Comparison of ENCODE assay signal across 8 mouse cellular contexts in the genomic region with DNA sequence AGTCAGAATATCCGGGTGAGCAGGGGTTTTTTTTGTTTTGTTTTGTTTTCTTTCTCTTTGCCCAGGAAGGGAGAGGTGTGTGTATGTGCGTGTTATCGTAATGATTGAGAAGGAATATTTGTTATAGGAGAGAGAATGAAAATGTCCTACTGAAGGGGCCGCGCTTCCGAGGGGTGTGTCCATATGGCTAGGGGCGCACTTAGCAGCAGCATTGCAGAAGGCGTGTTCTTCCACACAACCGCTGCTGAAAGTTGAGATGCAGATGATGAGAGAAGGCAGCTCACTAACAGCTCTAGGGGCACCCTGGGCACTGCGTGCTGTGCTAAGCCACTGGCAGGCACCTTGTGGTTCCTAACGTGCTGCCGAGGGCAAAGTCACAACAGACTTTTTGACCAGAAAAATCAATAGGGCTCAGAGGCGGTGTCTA. TPM values are rescaled to one million over a fixed set of nuclear protein-coding genes. Genes with fewer than 3 reads are reported as not detected.
DNase-seq lines count a peak whose midpoint lies in the region; ATAC-seq and TF ChIP-seq lines count a peak whose summit lies in the region.

No protein-coding gene starts in this region.

- no peak for TF ChIP-seq CTCF in testis, adult 2 months (IDR thresholded peaks at IDR 0.05; ENCODE audit: control insufficient read depth, insufficient read depth, insufficient replicate concordance, low read depth, low read length)

- no peak for TF ChIP-seq POLR2A in testis, adult 2 months (IDR thresholded peaks at IDR 0.05; ENCODE audit: control insufficient read depth, low read depth, low read length)

- H3K36me3 ChIP-seq in testis, adult 2 months (ENCODE audit: control insufficient read depth, insufficient read depth, low read length): peaks cover 2% of the 10 kb centered on the region
- no peaks in the 10 kb centered on the region for H3K36me3 ChIP-seq in embryonic facial prominence, embryonic 10.5 days (replicated peaks)
- no peaks in the 10 kb centered on the region for H3K36me3 ChIP-seq in hindbrain, embryonic 11.5 days (ENCODE audit: control insufficient read depth, insufficient read depth, low read length)
- H3K36me3 ChIP-seq in limb, embryonic 15.5 days: no peaks in the 10 kb centered on the region

- H3K4me2 ChIP-seq in hindbrain, embryonic 11.5 days (replicated peaks; ENCODE audit: low read depth, low read length): peak overlapping the region; percentile 100
- peak overlapping the region; percentile 96 for H3K4me2 ChIP-seq in limb, embryonic 15.5 days

- ATAC-seq in hindbrain, embryonic 11.5 days (ENCODE audit: low FRiP score): no peak
- ATAC-seq in limb, embryonic 15.5 days (ENCODE audit: insufficient number of reproducible peaks, low FRiP score, low TSS enrichment, low read depth): no peak
- peak; percentile 36; the same call in 1 of the 2 replicates for ATAC-seq in monocyte, adult 5-6 weeks (replicated peaks; ENCODE audit: insufficient number of reproducible peaks, low FRiP score, low TSS enrichment, poor library complexity, severe bottlenecking)

- DNase-seq in testis, postnatal 14 days (ENCODE audit: low spot score): no peak
- DNase-seq in embryonic facial prominence, embryonic 10.5 days (ENCODE audit: low spot score): peak; percentile 53
- DNase-seq in hindbrain, embryonic 11.5 days (ENCODE audit: low spot score): peak; percentile 48
- DNase-seq in thymus, postnatal 4 days: peak; percentile 47
- DNase-seq in layer of hippocampus, postnatal 14 days (ENCODE audit: low spot score in 2 of 2): no peak

- no peaks in the 10 kb centered on the region for H3K27me3 ChIP-seq in testis, adult 2 months (ENCODE audit: control insufficient read depth, insufficient read depth, low read length)
- no peaks in the 10 kb centered on the region for H3K27me3 ChIP-seq in embryonic facial prominence, embryonic 10.5 days (replicated peaks; ENCODE audit: low read depth, poor library complexity, severe bottlenecking)
- no peaks in the 10 kb centered on the region for H3K27me3 ChIP-seq in hindbrain, embryonic 11.5 days (ENCODE audit: control insufficient read depth, insufficient read depth, low read length)
- H3K27me3 ChIP-seq in limb, embryonic 15.5 days: no peaks in the 10 kb centered on the region

- H3K9ac ChIP-seq in hindbrain, embryonic 11.5 days (ENCODE audit: low read depth, low read length): peak overlapping the region; percentile 92
- peak overlapping the region; percentile 91 for H3K9ac ChIP-seq in limb, embryonic 15.5 days

- 5% methylated on average over 13 of the region's 13 CpGs for WGBS in embryonic facial prominence, embryonic 10.5 days
- 3% methylated on average over 13 of the region's 13 CpGs for WGBS in hindbrain, embryonic 11.5 days
- 2% methylated on average over 13 of the region's 13 CpGs for WGBS in limb, embryonic 15.5 days

- no peaks in the 10 kb centered on the region for H3K9me3 ChIP-seq in embryonic facial prominence, embryonic 10.5 days
- no peaks in the 10 kb centered on the region for H3K9me3 ChIP-seq in hindbrain, embryonic 11.5 days (ENCODE audit: control insufficient read depth, low read length)
- H3K9me3 ChIP-seq in limb, embryonic 15.5 days: no peaks in the 10 kb centered on the region

- H3K4me3 ChIP-seq in testis, adult 2 months (ENCODE audit: control insufficient read depth, low read depth, low read length): peak overlapping the region; percentile 88
- peak overlapping the region; percentile 91 for H3K4me3 ChIP-seq in embryonic facial prominence, embryonic 10.5 days
- peak overlapping the region; percentile 88 for H3K4me3 ChIP-seq in hindbrain, embryonic 11.5 days (ENCODE audit: low read depth, low read length)
- H3K4me3 ChIP-seq in limb, embryonic 15.5 days: peak overlapping the region; percentile 83

- peak overlapping the region; percentile 19 for H3K27ac ChIP-seq in testis, adult 2 months (ENCODE audit: control insufficient read depth, insufficient read depth, low read depth, low read length)
- H3K27ac ChIP-seq in embryonic facial prominence, embryonic 10.5 days (replicated peaks): 0 out of 2 replicates have a peak overlapping the region, but pooled peaks have one; percentile 93
- H3K27ac ChIP-seq in hindbrain, embryonic 11.5 days (ENCODE audit: low read depth, low read length): no peak overlapping the region
- H3K27ac ChIP-seq in limb, embryonic 15.5 days: peak overlapping the region; percentile 91

- H3K4me1 ChIP-seq in testis, adult 2 months (ENCODE audit: control insufficient read depth, insufficient read depth, low read length): peaks cover 5% of the 10 kb centered on the region
- H3K4me1 ChIP-seq in embryonic facial prominence, embryonic 10.5 days: peaks cover 29% of the 10 kb centered on the region
- H3K4me1 ChIP-seq in hindbrain, embryonic 11.5 days (replicated peaks; ENCODE audit: control insufficient read depth, insufficient read depth, low read length): peaks cover 6% of the 10 kb centered on the region; the same call in 1 of the 2 replicates
- peaks cover 9% of the 10 kb centered on the region for H3K4me1 ChIP-seq in limb, embryonic 15.5 days

RNA-seq across cellular contexts. Expression of a gene that starts 1.1 kb away (rescaled TPM):
- 515 and 590 TPM in 2 replicates for polyA plus RNA-seq in testis, adult 2 months (2012; rRNA removed)
- 7.9 and 8.4 TPM in 2 replicates for polyA plus RNA-seq in embryonic facial prominence, embryonic 10.5 days (2016; fragmentation: Nextera tagmentation; extraction: Ambion mirVana)
- polyA plus RNA-seq in hindbrain, embryonic 11.5 days (2014; fragmentation: Nextera tagmentation; extraction: Ambion mirVana): 10.7 and 11.1 TPM in 2 replicates
- polyA plus RNA-seq in limb, embryonic 15.5 days (2015; fragmentation: Nextera tagmentation; extraction: Ambion mirVana): 9.6 and 11.5 TPM in 2 replicates
- 223 to 304 TPM (median 264 TPM) in 3 replicates for total RNA-seq in monocyte, adult 5-6 weeks (2017)
- 10 to 100 TPM; 51.9 to 54.0 TPM for total RNA-seq in layer of hippocampus, postnatal 14 days (2021)

RNA-seq across cellular contexts. Expression of a gene that starts 46.2 kb away (rescaled TPM):
- polyA plus RNA-seq in testis, adult 2 months (2012; rRNA removed): 0.42 and 2.4 TPM in 2 replicates
- 10.6 and 11.8 TPM in 2 replicates for polyA plus RNA-seq in embryonic facial prominence, embryonic 10.5 days (2016; fragmentation: Nextera tagmentation; extraction: Ambion mirVana)
- polyA plus RNA-seq in hindbrain, embryonic 11.5 days (2014; fragmentation: Nextera tagmentation; extraction: Ambion mirVana): 0.96 and 1.4 TPM in 2 replicates
- 27.5 and 32.3 TPM in 2 replicates for polyA plus RNA-seq in limb, embryonic 15.5 days (2015; fragmentation: Nextera tagmentation; extraction: Ambion mirVana)
- not detected in 3 replicates for total RNA-seq in monocyte, adult 5-6 weeks (2017)
- total RNA-seq in layer of hippocampus, postnatal 14 days (2021): not detected

Comparison
In these comparisons a context has a peak if more than half of its experiments do, and no peak if none do; other contexts are left out.
1. DNase-seq: peak in embryonic facial prominence, embryonic 10.5 days (single experiment), hindbrain, embryonic 11.5 days (single experiment) and thymus, postnatal 4 days (single experiment); none in testis, postnatal 14 days (single experiment) and layer of hippocampus, postnatal 14 days (0 of 2).
2. RNA of a gene that starts 1.1 kb away (polyA plus RNA-seq): 515 to 590 TPM in testis, adult 2 months; 9.6 to 11.5 TPM in limb, embryonic 15.5 days, 10.7 to 11.1 TPM in hindbrain, embryonic 11.5 days and 7.9 to 8.4 TPM in embryonic facial prominence, embryonic 10.5 days; every median in the first group is over 10 times any median in the second.
3. Peak in every context shown above with its lines, with median percentiles within 50 percentile points of each other: H3K4me3 ChIP-seq.